Mouse (Mus musculus): Measurements from ENCODE around the gene Rhoq. TPM values are rescaled to one million over a fixed set of nuclear protein-coding genes. Genes with fewer than 3 reads are reported as not detected.

Gene Rhoq
- polyA plus RNA-seq, 1 experiment from 2014 or later: 13.0 TPM

- DNase-seq (ENCODE audit: low spot score) (peak; percentile 98), ATAC-seq (replicated peaks; ENCODE audit: low FRiP score, low read depth) (peak; percentile 53)
- H3K27me3 ChIP-seq (ENCODE audit: insufficient read depth, low read length): no peaks in the 10 kb centered on the region
- peak overlapping the region; percentile 95 for H3K27ac ChIP-seq
- H3K4me2 ChIP-seq (ENCODE audit: low read length): peak overlapping the region; percentile 88
- H3K9ac ChIP-seq (ENCODE audit: low read depth, low read length): peak overlapping the region; percentile 92
- H3K4me3 ChIP-seq (replicated peaks; ENCODE audit: low read depth, low read length): peak overlapping the region; percentile 84
- peaks cover 9% of the 10 kb centered on the region; the same call in 1 of the 2 replicates for H3K4me1 ChIP-seq (replicated peaks; ENCODE audit: insufficient read depth, low read length)
- 1% methylated on average over 10 of the region's 10 CpGs for WGBS
- no peak for TF ChIP-seq CTCF (IDR thresholded peaks at IDR 0.05; ENCODE audit: low read depth)
- H3K36me3 ChIP-seq (ENCODE audit: insufficient read depth, low read length): no peaks in the 10 kb centered on the region
- no peaks in the 10 kb centered on the region for H3K9me3 ChIP-seq (replicated peaks; ENCODE audit: low read length)
Measured at GRCm38 (mm10) chr17:86964502-86964901, 1.6 kb downstream of the Rhoq start.

DNA sequence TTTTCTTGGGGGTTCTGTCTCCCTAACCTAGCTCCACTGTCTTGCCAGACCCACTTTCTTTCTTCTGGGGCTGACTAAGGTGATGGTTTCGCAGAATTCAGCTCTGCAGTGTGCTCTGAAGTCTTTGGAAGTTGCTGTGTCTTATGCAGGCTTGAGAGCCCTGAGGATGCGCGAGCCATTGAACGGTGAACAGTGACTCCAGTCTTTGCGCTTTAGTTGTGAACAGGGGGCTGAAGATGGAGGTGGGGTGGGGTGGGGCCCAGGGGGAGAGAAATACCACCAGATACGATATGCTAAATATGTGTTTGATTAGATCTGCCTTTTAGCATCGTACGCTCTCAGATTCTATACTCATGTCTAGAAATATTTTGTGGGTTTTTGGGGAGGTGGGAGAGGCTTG lies 2.2 kb downstream of the Rhoq start:
- Histone ChIP-seq H3K4me3 (replicated peaks; ENCODE audit: low read depth, low read length) (peak overlapping the region; percentile 8; the same call in 1 of the 2 replicates), H3K27me3 (ENCODE audit: insufficient read depth, low read length) (no peaks in the 10 kb centered on the region), H3K9ac (ENCODE audit: low read depth, low read length) (0 out of 2 replicates have a peak overlapping the region, but pooled peaks have one; percentile 19), H3K27ac (peak overlapping the region; percentile 73), H3K36me3 (ENCODE audit: insufficient read depth, low read length) (0 out of 2 replicates have a peak, but pooled peaks cover 3% of the 10 kb centered on the region), H3K4me1 (replicated peaks; ENCODE audit: insufficient read depth, low read length) (peaks cover 9% of the 10 kb centered on the region; the same call in 1 of the 2 replicates), H3K4me2 (ENCODE audit: low read length) (peak overlapping the region; percentile 88), H3K9me3 (replicated peaks; ENCODE audit: low read length) (no peaks in the 10 kb centered on the region)
- no peak for TF ChIP-seq CTCF (IDR thresholded peaks at IDR 0.05; ENCODE audit: low read depth)
- no peak for DNase-seq (ENCODE audit: low spot score)
- ATAC-seq (replicated peaks; ENCODE audit: low FRiP score, low read depth): no peak
- 75% methylated on average over 8 of the region's 8 CpGs for WGBS

DNA sequence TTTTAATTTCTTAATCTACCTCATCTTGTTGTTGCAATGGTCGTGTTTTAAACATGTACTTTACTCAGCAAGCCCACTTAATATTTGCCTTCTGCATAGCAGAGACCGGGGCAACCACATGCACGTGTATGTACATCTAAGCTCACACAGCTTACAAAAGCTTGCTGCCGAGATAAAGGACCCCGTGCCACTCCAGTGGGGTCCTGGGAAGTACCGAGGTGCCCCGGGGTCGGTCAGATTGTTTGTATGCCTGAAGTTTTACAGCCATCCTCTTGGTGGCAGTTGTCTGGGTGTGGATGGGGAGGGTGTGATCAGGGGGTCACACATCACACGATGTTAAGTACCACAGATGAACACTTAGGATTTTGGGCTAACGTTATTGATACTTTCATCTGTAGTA lies 3.2 kb downstream of the Rhoq start:
- Histone ChIP-seq H3K4me3 (replicated peaks; ENCODE audit: low read depth, low read length) (no peak overlapping the region), H3K27ac (no peak overlapping the region), H3K9me3 (replicated peaks; ENCODE audit: low read length) (no peaks in the 10 kb centered on the region), H3K4me1 (replicated peaks; ENCODE audit: insufficient read depth, low read length) (peaks cover 9% of the 10 kb centered on the region; the same call in 1 of the 2 replicates), H3K36me3 (ENCODE audit: insufficient read depth, low read length) (0 out of 2 replicates have a peak, but pooled peaks cover 6% of the 10 kb centered on the region), H3K27me3 (ENCODE audit: insufficient read depth, low read length) (no peaks in the 10 kb centered on the region), H3K9ac (ENCODE audit: low read depth, low read length) (no peak overlapping the region), H3K4me2 (ENCODE audit: low read length) (no peak overlapping the region)
- 76% methylated on average over 10 of the region's 10 CpGs for WGBS
- TF ChIP-seq CTCF (IDR thresholded peaks at IDR 0.05; ENCODE audit: low read depth): no peak; the same call in 1 of the 2 replicates
- no peak for ATAC-seq (replicated peaks; ENCODE audit: low FRiP score, low read depth)
- DNase-seq (ENCODE audit: low spot score): no peak

DNA sequence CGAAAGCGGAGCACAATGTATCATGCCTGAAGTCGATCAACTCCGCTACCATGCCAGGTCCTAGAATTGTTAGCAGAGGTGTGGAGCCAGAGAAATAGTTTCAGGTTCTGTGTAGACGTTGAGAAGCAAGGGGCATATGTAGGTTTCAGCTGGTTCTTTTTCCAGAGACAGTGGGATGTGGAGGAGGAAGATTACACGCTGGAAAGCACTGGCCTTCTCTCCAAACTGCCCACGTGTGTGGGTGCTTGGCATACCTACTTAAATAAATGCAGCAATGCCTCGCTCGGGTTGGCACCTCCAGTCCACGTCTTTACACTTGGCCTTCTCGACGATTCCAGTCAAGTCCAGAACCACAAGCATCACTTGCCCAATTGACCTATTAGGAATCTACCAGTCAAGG lies 4.2 kb downstream of the Rhoq start:
- Histone ChIP-seq H3K27ac (no peak overlapping the region), H3K4me3 (replicated peaks; ENCODE audit: low read depth, low read length) (no peak overlapping the region), H3K9ac (ENCODE audit: low read depth, low read length) (no peak overlapping the region), H3K27me3 (ENCODE audit: insufficient read depth, low read length) (no peaks in the 10 kb centered on the region), H3K36me3 (ENCODE audit: insufficient read depth, low read length) (0 out of 2 replicates have a peak, but pooled peaks cover 6% of the 10 kb centered on the region), H3K4me2 (ENCODE audit: low read length) (no peak overlapping the region), H3K9me3 (replicated peaks; ENCODE audit: low read length) (no peaks in the 10 kb centered on the region), H3K4me1 (replicated peaks; ENCODE audit: insufficient read depth, low read length) (peaks cover 5% of the 10 kb centered on the region; the same call in 1 of the 2 replicates)
- ATAC-seq (replicated peaks; ENCODE audit: low FRiP score, low read depth): no peak
- TF ChIP-seq CTCF (IDR thresholded peaks at IDR 0.05; ENCODE audit: low read depth): no peak
- 85% methylated on average over 12 of the region's 12 CpGs for WGBS
- no peak for DNase-seq (ENCODE audit: low spot score)

DNA sequence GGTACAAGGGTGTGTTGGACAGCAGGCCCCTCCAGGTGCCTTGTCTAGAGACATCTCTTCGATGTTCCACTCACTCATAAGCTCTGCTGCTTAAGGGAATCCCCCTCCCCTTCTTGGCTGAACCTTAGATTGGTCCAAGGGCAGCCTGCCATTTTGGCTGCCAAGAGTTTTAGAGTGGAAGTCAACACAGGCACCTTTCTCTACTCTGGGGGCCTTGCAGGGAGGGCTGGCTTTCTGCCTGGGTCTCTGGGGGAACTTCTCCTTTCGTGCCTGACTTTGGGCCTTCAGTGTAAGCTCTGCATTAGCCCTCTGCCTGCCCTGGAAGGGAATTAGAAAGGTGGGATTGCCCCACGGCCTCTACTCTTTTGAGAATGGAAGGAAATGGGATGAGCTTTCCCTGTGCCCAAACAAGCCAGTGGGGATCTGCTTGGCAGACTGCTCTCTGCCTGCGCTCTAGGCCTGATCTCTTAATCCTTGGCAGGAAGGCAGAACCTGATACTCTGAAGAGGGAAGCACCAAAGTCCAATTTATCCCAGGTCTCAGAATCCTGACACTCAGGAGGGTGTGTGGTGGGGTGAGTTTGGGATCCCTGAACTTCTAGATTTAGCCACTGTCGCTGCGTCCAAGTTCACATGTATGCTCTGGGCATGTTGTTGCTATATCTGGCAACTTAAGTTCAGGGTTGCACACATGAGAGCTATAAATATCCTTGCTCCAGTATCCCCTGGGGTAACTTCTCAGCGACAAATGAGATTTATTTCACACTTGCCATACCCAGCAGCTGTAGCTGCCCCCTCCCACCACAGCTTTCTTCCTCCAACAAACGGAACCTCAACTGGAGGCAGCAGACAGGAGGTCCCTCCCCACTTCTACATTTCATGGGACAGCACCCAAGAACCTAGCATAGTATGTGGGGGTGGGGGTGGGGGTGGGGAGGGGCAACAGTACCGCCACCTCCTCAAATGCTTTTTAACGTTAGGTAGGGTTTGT lies 4.9 kb downstream of the Rhoq start:
- H3K4me1 ChIP-seq (replicated peaks; ENCODE audit: insufficient read depth, low read length): peaks cover 5% of the 10 kb centered on the region; the same call in 1 of the 2 replicates
- no peak overlapping the region for H3K4me3 ChIP-seq (replicated peaks; ENCODE audit: low read depth, low read length)
- H3K4me2 ChIP-seq (ENCODE audit: low read length): no peak overlapping the region
- H3K9me3 ChIP-seq (replicated peaks; ENCODE audit: low read length): no peaks in the 10 kb centered on the region
- H3K9ac ChIP-seq (ENCODE audit: low read depth, low read length): no peak overlapping the region
- DNase-seq (ENCODE audit: low spot score) (no peak), ATAC-seq (replicated peaks; ENCODE audit: low FRiP score, low read depth) (no peak)
- 0 out of 2 replicates have a peak, but pooled peaks cover 6% of the 10 kb centered on the region for H3K36me3 ChIP-seq (ENCODE audit: insufficient read depth, low read length)
- no peak for TF ChIP-seq CTCF (IDR thresholded peaks at IDR 0.05; ENCODE audit: low read depth)
- no peak overlapping the region for H3K27ac ChIP-seq
- no peaks in the 10 kb centered on the region for H3K27me3 ChIP-seq (ENCODE audit: insufficient read depth, low read length)
- 65% methylated on average over 10 of the region's 10 CpGs for WGBS

DNA sequence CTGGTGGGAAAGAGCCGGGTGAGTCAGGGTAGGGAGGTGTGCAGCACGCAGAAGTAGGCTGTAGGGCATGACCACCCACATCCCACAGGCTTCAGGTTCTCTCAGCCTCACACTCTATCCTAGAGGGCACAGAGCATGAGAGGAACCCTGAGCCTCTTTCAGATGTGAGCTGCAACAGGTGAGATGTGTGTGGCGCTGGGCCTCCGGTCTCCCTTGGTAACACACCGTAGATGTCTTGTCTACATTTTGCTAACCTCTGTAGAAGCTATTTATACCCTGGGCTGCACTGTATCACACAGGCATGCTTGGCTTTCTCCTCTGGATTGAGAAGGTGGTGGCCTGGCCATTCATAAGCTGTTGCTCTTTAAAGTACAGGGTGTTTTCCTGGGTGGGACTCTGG lies 5.7 kb downstream of the Rhoq start:
- H3K4me3 ChIP-seq (replicated peaks; ENCODE audit: low read depth, low read length): no peak overlapping the region
- no peak for DNase-seq (ENCODE audit: low spot score)
- TF ChIP-seq CTCF (IDR thresholded peaks at IDR 0.05; ENCODE audit: low read depth): no peak

More for the DNA sequence above, 5.7 kb downstream of the Rhoq start:
- H3K27me3 ChIP-seq (ENCODE audit: insufficient read depth, low read length): no peaks in the 10 kb centered on the region
- H3K4me2 ChIP-seq (ENCODE audit: low read length): no peak overlapping the region
- H3K9me3 ChIP-seq (replicated peaks; ENCODE audit: low read length): no peaks in the 10 kb centered on the region
- 81% methylated on average over 5 of the region's 5 CpGs for WGBS
- 0 out of 2 replicates have a peak, but pooled peaks cover 9% of the 10 kb centered on the region for H3K36me3 ChIP-seq (ENCODE audit: insufficient read depth, low read length)
- H3K27ac ChIP-seq: no peak overlapping the region
- no peak for ATAC-seq (replicated peaks; ENCODE audit: low FRiP score, low read depth)
- H3K9ac ChIP-seq (ENCODE audit: low read depth, low read length): no peak overlapping the region
- H3K4me1 ChIP-seq (replicated peaks; ENCODE audit: insufficient read depth, low read length): peaks cover 5% of the 10 kb centered on the region; the same call in 1 of the 2 replicates
